Mouse (Mus musculus): Measurements from ENCODE around the gene Cbx6. TPM values are rescaled to one million over a fixed set of nuclear protein-coding genes. Genes with fewer than 3 reads are reported as not detected.

The Cbx6 gene
- polyA plus RNA-seq, 1 experiment: 29.0 TPM

DNA sequence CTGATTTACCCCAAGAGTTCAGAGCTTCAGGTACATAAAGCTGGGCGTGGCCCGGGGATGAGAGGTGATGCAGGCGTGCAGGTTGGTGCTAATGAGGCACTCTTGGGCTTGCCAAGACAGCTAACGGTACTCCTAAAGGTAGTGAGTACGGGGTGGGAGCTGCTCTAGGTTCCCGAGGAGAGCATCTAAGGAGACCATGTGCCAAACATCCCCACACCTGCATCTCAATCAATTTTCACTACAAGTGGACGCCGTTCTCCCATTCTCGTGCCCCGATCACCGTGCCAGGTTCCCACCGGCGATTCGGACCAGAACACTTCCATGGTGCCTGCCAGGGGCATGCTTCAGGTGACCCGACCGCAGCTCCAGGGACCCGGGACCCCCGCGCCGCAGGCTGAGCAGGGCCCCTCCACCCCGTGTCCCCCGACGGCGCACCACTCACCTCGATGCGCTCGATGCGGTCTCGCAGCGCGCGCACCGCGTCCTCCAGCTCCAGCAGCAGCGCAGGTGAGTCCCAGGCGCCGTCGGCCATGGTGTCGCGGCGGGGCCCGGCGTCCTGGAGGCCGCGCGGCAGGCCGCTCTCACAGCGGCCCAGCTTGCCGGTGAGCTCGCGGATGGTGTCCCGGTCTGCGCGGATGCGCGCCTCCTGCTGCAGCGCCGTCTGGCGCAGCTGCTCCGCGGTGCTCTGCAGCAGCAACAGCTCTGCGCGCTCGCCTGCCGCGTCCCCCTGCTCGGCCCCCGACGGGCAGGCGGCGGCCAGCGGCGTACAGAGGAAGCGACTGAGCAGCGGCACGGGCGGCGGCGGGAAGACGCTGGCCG, 30.7 kb downstream of the Cbx6 start:
- H3K27ac ChIP-seq (ENCODE audit: control insufficient read depth, insufficient read depth, low read depth, low read length, poor library complexity): no peak overlapping the region; the same call in 1 of the 2 replicates
- H3K4me1 ChIP-seq (ENCODE audit: control insufficient read depth, insufficient read depth, low read length): no peaks in the 10 kb centered on the region
- TF ChIP-seq CTCF (IDR thresholded peaks at IDR 0.05; ENCODE audit: control insufficient read depth, insufficient read depth, low read length) (no peak), POLR2A (IDR thresholded peaks at IDR 0.05; ENCODE audit: borderline replicate concordance, control insufficient read depth, low read depth, low read length) (no peak)
- 7% methylated on average over 81 of the region's 81 CpGs for WGBS
- H3K4me3 ChIP-seq (replicated peaks; ENCODE audit: control insufficient read depth, low read depth, low read length): no peak overlapping the region

GRCm38 (mm10) chr15:79802304-79802703, 32.2 kb downstream of the Cbx6 start:
- H3K27ac ChIP-seq (ENCODE audit: control insufficient read depth, insufficient read depth, low read depth, low read length, poor library complexity): no peak overlapping the region
- H3K4me1 ChIP-seq (ENCODE audit: control insufficient read depth, insufficient read depth, low read length): no peaks in the 10 kb centered on the region
- TF ChIP-seq CTCF (IDR thresholded peaks at IDR 0.05; ENCODE audit: control insufficient read depth, insufficient read depth, low read length) (no peak), POLR2A (IDR thresholded peaks at IDR 0.05; ENCODE audit: borderline replicate concordance, control insufficient read depth, low read depth, low read length) (no peak)
- no peak overlapping the region for H3K4me3 ChIP-seq (replicated peaks; ENCODE audit: control insufficient read depth, low read depth, low read length)
- WGBS: 53% methylated on average over 4 of the region's 4 CpGs

- Histone ChIP-seq H3K4me1 (ENCODE audit: control insufficient read depth, insufficient read depth, low read length) (no peaks in the 10 kb centered on the region), H3K27ac (ENCODE audit: control insufficient read depth, insufficient read depth, low read depth, low read length, poor library complexity) (no peak overlapping the region), H3K4me3 (replicated peaks; ENCODE audit: control insufficient read depth, low read depth, low read length) (no peak overlapping the region)
- no peak for TF ChIP-seq CTCF (IDR thresholded peaks at IDR 0.05; ENCODE audit: control insufficient read depth, insufficient read depth, low read length)
- no peak for TF ChIP-seq POLR2A (IDR thresholded peaks at IDR 0.05; ENCODE audit: borderline replicate concordance, control insufficient read depth, low read depth, low read length)
- WGBS: 62% methylated on average over 2 of the region's 2 CpGs
Observed at GRCm38 (mm10) chr15:79801646-79802045, 32.8 kb downstream of the Cbx6 start.

GRCm38 (mm10) chr15:79800701-79801100, 33.8 kb downstream of the Cbx6 start:
- WGBS: 80% methylated on average over 11 of the region's 11 CpGs
- no peak overlapping the region for H3K27ac ChIP-seq (ENCODE audit: control insufficient read depth, insufficient read depth, low read depth, low read length, poor library complexity)
- no peak overlapping the region for H3K4me3 ChIP-seq (replicated peaks; ENCODE audit: control insufficient read depth, low read depth, low read length)
- no peaks in the 10 kb centered on the region for H3K4me1 ChIP-seq (ENCODE audit: control insufficient read depth, insufficient read depth, low read length)
- TF ChIP-seq POLR2A (IDR thresholded peaks at IDR 0.05; ENCODE audit: borderline replicate concordance, control insufficient read depth, low read depth, low read length): no peak
- TF ChIP-seq CTCF (IDR thresholded peaks at IDR 0.05; ENCODE audit: control insufficient read depth, insufficient read depth, low read length): no peak

- TF ChIP-seq POLR2A (IDR thresholded peaks at IDR 0.05; ENCODE audit: borderline replicate concordance, control insufficient read depth, low read depth, low read length) (no peak), CTCF (IDR thresholded peaks at IDR 0.05; ENCODE audit: control insufficient read depth, insufficient read depth, low read length) (no peak)
Observed at GRCm38 (mm10) chr15:79798591-79798990, 35.9 kb downstream of the Cbx6 start.

DNA sequence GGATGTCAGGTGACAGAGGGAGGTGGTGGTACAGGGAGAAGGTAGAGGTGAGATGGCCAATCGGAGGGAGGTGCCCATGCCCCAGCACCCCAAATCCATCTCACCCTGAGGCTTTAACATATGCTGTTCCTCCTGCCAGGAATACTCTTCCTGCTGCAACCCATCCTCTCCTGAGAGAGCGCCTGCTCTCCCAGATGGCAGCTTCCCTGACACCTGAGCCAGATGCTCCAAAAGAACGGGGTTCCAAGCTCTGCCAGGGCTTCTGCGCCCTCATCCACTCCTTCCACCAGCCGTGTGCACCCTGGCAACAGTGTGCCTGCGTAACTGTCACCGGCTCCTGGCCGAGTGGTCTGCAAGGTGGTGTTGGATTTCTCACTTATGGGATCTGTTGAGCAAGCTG, 36.8 kb downstream of the Cbx6 start:
- Histone ChIP-seq H3K4me3 (replicated peaks; ENCODE audit: control insufficient read depth, low read depth, low read length) (no peak overlapping the region), H3K4me1 (ENCODE audit: control insufficient read depth, insufficient read depth, low read length) (no peaks in the 10 kb centered on the region), H3K27ac (ENCODE audit: control insufficient read depth, insufficient read depth, low read depth, low read length, poor library complexity) (no peak overlapping the region)
- TF ChIP-seq POLR2A (IDR thresholded peaks at IDR 0.05; ENCODE audit: borderline replicate concordance, control insufficient read depth, low read depth, low read length) (no peak), CTCF (IDR thresholded peaks at IDR 0.05; ENCODE audit: control insufficient read depth, insufficient read depth, low read length) (no peak)
- WGBS: 82% methylated on average over 8 of the region's 8 CpGs

More at GRCm38 (mm10) chr15:79798591-79798990, 35.9 kb downstream of the Cbx6 start:
- WGBS: 86% methylated on average over 10 of the region's 10 CpGs
- no peak overlapping the region for H3K4me3 ChIP-seq (replicated peaks; ENCODE audit: control insufficient read depth, low read depth, low read length)
- no peaks in the 10 kb centered on the region for H3K4me1 ChIP-seq (ENCODE audit: control insufficient read depth, insufficient read depth, low read length)
- no peak overlapping the region for H3K27ac ChIP-seq (ENCODE audit: control insufficient read depth, insufficient read depth, low read depth, low read length, poor library complexity)

DNA sequence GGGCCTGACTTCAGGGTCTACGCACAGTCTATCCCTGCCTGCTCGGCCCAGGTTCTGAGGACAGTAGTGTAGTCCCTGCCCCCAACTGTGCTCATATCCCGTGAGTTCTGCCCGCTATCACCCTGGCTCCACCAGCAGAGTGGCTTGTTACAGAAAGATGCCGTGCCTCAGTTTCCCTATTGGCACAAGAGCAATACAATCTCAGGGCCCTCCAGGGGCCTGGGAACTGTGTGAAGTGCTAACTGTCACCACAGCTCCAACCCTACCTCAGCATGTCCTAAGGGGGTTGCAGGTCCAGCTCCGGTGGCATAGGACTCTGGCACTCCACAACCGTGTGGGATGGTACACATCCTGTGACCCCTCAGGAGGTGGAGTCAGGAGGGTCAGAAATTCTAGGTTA, 37.4 kb downstream of the Cbx6 start:
- Histone ChIP-seq H3K4me3 (replicated peaks; ENCODE audit: control insufficient read depth, low read depth, low read length) (no peak overlapping the region), H3K27ac (ENCODE audit: control insufficient read depth, insufficient read depth, low read depth, low read length, poor library complexity) (no peak overlapping the region), H3K4me1 (ENCODE audit: control insufficient read depth, insufficient read depth, low read length) (no peaks in the 10 kb centered on the region)
- TF ChIP-seq CTCF (IDR thresholded peaks at IDR 0.05; ENCODE audit: control insufficient read depth, insufficient read depth, low read length): no peak
- TF ChIP-seq POLR2A (IDR thresholded peaks at IDR 0.05; ENCODE audit: borderline replicate concordance, control insufficient read depth, low read depth, low read length): no peak
- WGBS: 82% methylated on average over 7 of the region's 7 CpGs

GRCm38 (mm10) chr15:79796256-79796655, 38.2 kb downstream of the Cbx6 start:
- Histone ChIP-seq H3K27ac (ENCODE audit: control insufficient read depth, insufficient read depth, low read depth, low read length, poor library complexity) (no peak overlapping the region), H3K4me3 (replicated peaks; ENCODE audit: control insufficient read depth, low read depth, low read length) (no peak overlapping the region), H3K4me1 (ENCODE audit: control insufficient read depth, insufficient read depth, low read length) (no peaks in the 10 kb centered on the region)
- TF ChIP-seq POLR2A (IDR thresholded peaks at IDR 0.05; ENCODE audit: borderline replicate concordance, control insufficient read depth, low read depth, low read length) (no peak), CTCF (IDR thresholded peaks at IDR 0.05; ENCODE audit: control insufficient read depth, insufficient read depth, low read length) (no peak)
- WGBS: 83% methylated on average over 12 of the region's 12 CpGs

Measured in bone marrow, adult 2 months (tissue).